8 mouse cellular contexts compared by ENCODE assay signal in the genomic region with DNA sequence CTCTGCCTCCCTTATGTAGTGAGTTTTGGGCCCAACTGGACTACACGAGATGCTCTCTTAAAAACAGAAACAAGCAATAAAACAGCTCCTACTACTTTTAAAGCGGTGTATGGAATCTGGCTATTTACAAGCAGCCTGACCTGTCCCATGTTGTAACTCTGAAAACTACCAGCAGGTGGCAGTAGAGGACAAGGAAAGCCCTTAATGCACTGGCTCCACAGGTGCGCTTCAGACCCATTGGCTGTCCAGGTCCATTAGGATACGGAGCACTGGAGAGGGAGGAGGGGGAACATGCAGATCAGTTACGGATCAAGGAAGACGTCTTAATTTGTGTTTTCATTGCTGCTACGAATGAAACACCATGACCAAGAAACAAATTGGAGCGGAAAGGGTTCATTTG. TPM values are rescaled to one million over a fixed set of nuclear protein-coding genes. Genes with fewer than 3 reads are reported as not detected.
DNase-seq lines count a peak whose midpoint lies in the region; TF ChIP-seq lines count a peak whose summit lies in the region.

No protein-coding gene starts in this region.

- TF ChIP-seq EP300 in CH12.LX (IDR thresholded peaks at IDR 0.05; ENCODE audit: low read length) = no peak

- H3K4me3 ChIP-seq in CH12.LX (replicated peaks in 1 of 3; ENCODE audit: low read depth in 2 of 3, low read length in 2 of 3, poor library complexity in 1 of 3) = no peak overlapping the region
- no peak overlapping the region for H3K4me3 ChIP-seq in embryonic facial prominence, embryonic 10.5 days

- H3K27ac ChIP-seq in CH12.LX (ENCODE audit: insufficient read depth, low read depth) = no peak overlapping the region
- H3K27ac ChIP-seq in embryonic facial prominence, embryonic 10.5 days (replicated peaks) = no peak overlapping the region

- H3K9me3 ChIP-seq in CH12.LX (replicated peaks; ENCODE audit: low read length) = no peaks in the 10 kb centered on the region
- no peaks in the 10 kb centered on the region for H3K9me3 ChIP-seq in embryonic facial prominence, embryonic 10.5 days

- no peak overlapping the region for H3K4me2 ChIP-seq in CH12.LX (ENCODE audit: insufficient read depth, low read depth, poor library complexity, severe bottlenecking)

- in situ Hi-C loops in CH12.LX (cut with MboI; ENCODE audit: low pct_ligation_motif_present, low pct_unique_long_range_greater_than_20kb, low sequenced_read_pairs) = loop anchor here (5.0 to 10.0 kb wide), 2 partner anchors 197 to 385 kb away; no protein-coding TSS in a partner anchor

- H3K4me1 ChIP-seq in CH12.LX (ENCODE audit: control insufficient read depth in 1 of 2, insufficient read depth in 2 of 2) = no peaks in the 10 kb centered on the region; a peak in 1 of 4 replicates
- peaks cover 16% of the 10 kb centered on the region for H3K4me1 ChIP-seq in embryonic facial prominence, embryonic 10.5 days

- H3K9ac ChIP-seq in CH12.LX (ENCODE audit: insufficient read depth, low read depth) = no peak overlapping the region

- peaks cover 37% of the 10 kb centered on the region for H3K27me3 ChIP-seq in CH12.LX (replicated peaks)
- peaks cover under 1% of the 10 kb centered on the region; the same call in 1 of the 2 replicates for H3K27me3 ChIP-seq in embryonic facial prominence, embryonic 10.5 days (replicated peaks; ENCODE audit: low read depth, poor library complexity, severe bottlenecking)

- TF ChIP-seq POLR2A in CH12.LX (IDR thresholded peaks at IDR 0.05; ENCODE audit: low read depth, low read length) = no peak

- 15% methylated on average over 8 of the region's 8 CpGs for WGBS in embryonic facial prominence, embryonic 10.5 days

- no peaks in the 10 kb centered on the region for H3K36me3 ChIP-seq in CH12.LX (replicated peaks in 1 of 2; ENCODE audit: control insufficient read depth in 1 of 2, insufficient read depth in 1 of 2, low read length in 1 of 2)
- no peaks in the 10 kb centered on the region for H3K36me3 ChIP-seq in embryonic facial prominence, embryonic 10.5 days (replicated peaks)

- TF ChIP-seq RAD21 in CH12.LX (IDR thresholded peaks at IDR 0.05; ENCODE audit: low read depth, low read length) = peak; percentile 94

- dilution Hi-C loops in CH12.LX (cut with MboI; ENCODE audit: extremely low pct_ligation_motif_present, extremely low pct_unique_long_range_greater_than_20kb, low sequenced_read_pairs) = no loop called here

- peak; percentile 84 for DNase-seq in CH12.LX (ENCODE audit: extremely low read depth)
- DNase-seq in adrenal gland, postnatal 25 days = peak; percentile 72
- peak; percentile 82 for DNase-seq in embryonic facial prominence, embryonic 10.5 days (ENCODE audit: low spot score)
- DNase-seq in heart, postnatal 4 days = peak; percentile 88
- peak; percentile 84 for DNase-seq in layer of hippocampus, adult 9-11 months
- DNase-seq in lung, postnatal 25 days (ENCODE audit: low spot score) = peak; percentile 83
- DNase-seq in retina, postnatal 7 days (ENCODE audit: low read depth, low spot score) = peak; percentile 85
- peak; percentile 66 to 73 for DNase-seq in urinary bladder, adult 18-20 months (ENCODE audit: low spot score in 2 of 2)

- no peaks in the 10 kb centered on the region for H3K79me2 ChIP-seq in CH12.LX (replicated peaks; ENCODE audit: control insufficient read depth, extremely low read depth, insufficient read depth, poor library complexity, severe bottlenecking)

- peak; percentile 78 to 94 for TF ChIP-seq CTCF in CH12.LX (conservative IDR thresholded peaks at IDR 0.05 in 1 of 2, IDR thresholded peaks at IDR 0.05 in 1 of 2; ENCODE audit: low read depth in 2 of 2, low read length in 2 of 2)

TF ChIP-seq in CH12.LX, 34 proteins besides CTCF, POLR2A, EP300 and RAD21:
- peak; percentile 36; the same call in 1 of the 2 replicates for TF ChIP-seq ZC3H11A (IDR thresholded peaks at IDR 0.05; ENCODE audit: low read depth, low read length)
- TF ChIP-seq SMC3 (IDR thresholded peaks at IDR 0.05; ENCODE audit: low read depth, low read length) = peak; percentile 79
- peak; percentile 26; the same call in 1 of the 2 replicates for TF ChIP-seq TCF12 (IDR thresholded peaks at IDR 0.05; ENCODE audit: low read depth, low read length)
- TF ChIP-seq IRF4 (IDR thresholded peaks at IDR 0.05; ENCODE audit: low read depth, low read length) = no peak
- no peak for TF ChIP-seq JUND (conservative IDR thresholded peaks at IDR 0.05; ENCODE audit: low read depth, low read length)

RNA-seq across cellular contexts. Expression of gene Mocs3, which starts 19.8 kb away (rescaled TPM):
- 10.6 and 13.3 TPM in 2 replicates for total RNA-seq in CH12.LX (2012; rRNA removed)
- 8.0 and 9.5 TPM in 2 replicates for total RNA-seq in CH12.LX (2014; rRNA removed)
- polyA plus RNA-seq in CH12.LX (2012; ENCODE audit: insufficient read length, low read depth) = 7.2 and 7.6 TPM in 2 replicates
- total RNA-seq in adrenal gland, postnatal 25 days (2021) = 13.8 and 16.0 TPM in 2 replicates
- polyA plus RNA-seq in embryonic facial prominence, embryonic 10.5 days (2016; fragmentation: Nextera tagmentation; extraction: Ambion mirVana) = 6.4 and 6.6 TPM in 2 replicates
- total RNA-seq in heart, postnatal 4 days (2021) = 1 to 10 TPM; 6.7 to 8.1 TPM

RNA-seq across cellular contexts. Expression of gene Dpm1, which starts 19.9 kb away (rescaled TPM):
- total RNA-seq in CH12.LX (2012; rRNA removed) = 28.5 and 34.5 TPM in 2 replicates
- total RNA-seq in CH12.LX (2014; rRNA removed) = 52.9 and 55.3 TPM in 2 replicates
- 30.7 and 54.9 TPM in 2 replicates for polyA plus RNA-seq in CH12.LX (2012; ENCODE audit: insufficient read length, low read depth)
- 95.1 and 156 TPM in 2 replicates for total RNA-seq in adrenal gland, postnatal 25 days (2021)
- 71.5 and 72.5 TPM in 2 replicates for polyA plus RNA-seq in embryonic facial prominence, embryonic 10.5 days (2016; fragmentation: Nextera tagmentation; extraction: Ambion mirVana)
- 10 to 100 TPM; 50.8 to 60.8 TPM for total RNA-seq in heart, postnatal 4 days (2021)

RNA-seq across cellular contexts. Expression of gene Gm20716, which starts 20.1 kb away (rescaled TPM):
- total RNA-seq in CH12.LX (2012; rRNA removed) = 26.1 and 27.8 TPM in 2 replicates
- total RNA-seq in CH12.LX (2014; rRNA removed) = 26.9 and 28.6 TPM in 2 replicates
- polyA plus RNA-seq in CH12.LX (2012; ENCODE audit: insufficient read length, low read depth) = 30.7 and 34.8 TPM in 2 replicates
- total RNA-seq in adrenal gland, postnatal 25 days (2021) = 27.1 and 34.8 TPM in 2 replicates
- polyA plus RNA-seq in embryonic facial prominence, embryonic 10.5 days (2016; fragmentation: Nextera tagmentation; extraction: Ambion mirVana) = 17.9 and 20.7 TPM in 2 replicates
- 10 to 100 TPM; 23.0 to 32.3 TPM for total RNA-seq in heart, postnatal 4 days (2021)

RNA-seq across cellular contexts. Expression of gene Kcng1, which starts 31.3 kb away (rescaled TPM):
- total RNA-seq in CH12.LX (2012; rRNA removed) (not detected in 2 replicates), CH12.LX (2014; rRNA removed) (not detected in 2 replicates)
- 0.14 and 0.16 TPM in 2 replicates for polyA plus RNA-seq in CH12.LX (2012; ENCODE audit: insufficient read length, low read depth)
- 0.06 TPM in 1 of 2 replicates, not detected in the other for total RNA-seq in adrenal gland, postnatal 25 days (2021)
- polyA plus RNA-seq in embryonic facial prominence, embryonic 10.5 days (2016; fragmentation: Nextera tagmentation; extraction: Ambion mirVana) = 1.2 and 1.4 TPM in 2 replicates
- under 1 TPM in 1 of 2 experiments, not detected in 1; 0.07 TPM for total RNA-seq in heart, postnatal 4 days (2021)

RNA-seq across cellular contexts. Expression of gene Adnp, which starts 43.4 kb away (rescaled TPM):
- total RNA-seq in CH12.LX (2012; rRNA removed) (3.3 and 3.5 TPM in 2 replicates), CH12.LX (2014; rRNA removed) (1.3 TPM in 2 replicates)
- polyA plus RNA-seq in CH12.LX (2012; ENCODE audit: insufficient read length, low read depth) = 11.8 and 12.9 TPM in 2 replicates
- total RNA-seq in adrenal gland, postnatal 25 days (2021) = 61.3 and 81.5 TPM in 2 replicates
- polyA plus RNA-seq in embryonic facial prominence, embryonic 10.5 days (2016; fragmentation: Nextera tagmentation; extraction: Ambion mirVana) = 3.4 and 3.5 TPM in 2 replicates
- 10 to 100 TPM; 69.1 to 70.2 TPM for total RNA-seq in heart, postnatal 4 days (2021)
